Mouse (Mus musculus): ENCODE results near the gene Usb1.

Usb1 gene

GRCm38 (mm10) chr8:95336363-95336762 is 4.3 kb downstream of the Usb1 start:
- no peak for DNase-seq

- DNase-seq: no peak
Observed at GRCm38 (mm10) chr8:95341721-95342120, 9.6 kb downstream of the Usb1 start.

- DNase-seq: no peak
Observed at GRCm38 (mm10) chr8:95344668-95345067, 12.6 kb downstream of the Usb1 start.

GRCm38 (mm10) chr8:95346643-95347545 is 14.8 kb downstream of the Usb1 start:
- DNase-seq: peak; percentile 34

- DNase-seq: no peak
Observed at GRCm38 (mm10) chr8:95348356-95348755, 16.3 kb downstream of the Usb1 start.

DNA sequence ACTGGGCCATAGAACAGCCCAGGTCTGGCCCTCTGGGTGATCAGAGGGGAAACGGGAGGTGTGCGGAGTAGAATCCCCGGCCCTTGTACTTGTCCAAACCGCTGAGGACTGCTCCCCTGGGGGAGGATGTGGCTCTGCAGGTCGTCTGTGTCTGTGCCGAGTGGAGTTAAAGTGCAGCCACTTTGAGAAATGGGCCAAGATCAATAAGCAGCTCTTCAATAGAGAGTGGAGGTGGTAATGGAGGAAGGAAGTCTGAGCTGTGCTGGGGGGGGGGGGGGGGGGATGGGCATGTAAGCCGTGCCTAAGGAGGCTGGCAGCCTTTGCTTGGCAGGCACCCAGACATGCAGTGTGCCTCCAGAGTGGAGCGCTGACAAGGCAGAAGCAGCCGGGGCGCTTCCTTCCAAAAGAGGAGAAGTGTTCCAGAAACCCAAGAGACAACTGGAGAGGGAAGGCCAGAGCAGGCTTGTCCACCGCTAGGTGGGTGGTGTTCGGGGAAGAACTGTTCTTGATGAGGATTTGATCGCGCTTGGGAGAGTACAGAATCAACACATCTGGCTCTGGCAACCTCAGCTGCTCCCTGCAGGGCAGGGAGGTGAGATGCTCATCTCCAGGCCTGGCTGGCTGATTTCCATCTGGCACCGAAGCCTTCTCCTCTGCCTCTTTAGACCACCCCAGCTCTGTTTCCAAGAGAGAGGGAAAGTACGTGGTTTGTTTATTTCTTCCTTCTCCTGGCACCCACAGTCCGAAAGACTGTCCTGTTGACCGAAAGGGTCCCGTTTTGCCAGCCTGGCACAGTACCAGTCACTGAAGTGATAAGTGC is 16.9 kb downstream of the Usb1 start:
- peak; percentile 28 for DNase-seq

DNA sequence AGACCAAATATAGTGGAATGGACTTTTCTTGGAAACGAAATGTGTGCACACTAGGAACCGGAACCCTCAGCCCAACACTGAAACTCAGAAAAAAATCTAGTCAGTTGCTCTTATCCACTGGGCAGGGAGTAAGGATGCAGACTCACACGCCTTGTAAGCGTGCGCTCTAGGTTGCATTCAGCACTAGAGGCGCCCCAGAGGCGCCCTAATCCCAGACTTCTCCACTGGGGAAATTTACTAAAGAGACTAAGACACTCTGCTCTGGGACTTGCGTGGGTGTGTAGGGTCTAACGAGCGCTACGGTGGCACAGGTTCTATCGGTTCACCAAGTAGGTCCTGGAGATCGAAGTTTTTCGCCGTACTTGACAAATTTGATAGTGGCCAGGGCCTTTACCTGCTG is 19.4 kb downstream of the Usb1 start:
- DNase-seq: no peak

DNA sequence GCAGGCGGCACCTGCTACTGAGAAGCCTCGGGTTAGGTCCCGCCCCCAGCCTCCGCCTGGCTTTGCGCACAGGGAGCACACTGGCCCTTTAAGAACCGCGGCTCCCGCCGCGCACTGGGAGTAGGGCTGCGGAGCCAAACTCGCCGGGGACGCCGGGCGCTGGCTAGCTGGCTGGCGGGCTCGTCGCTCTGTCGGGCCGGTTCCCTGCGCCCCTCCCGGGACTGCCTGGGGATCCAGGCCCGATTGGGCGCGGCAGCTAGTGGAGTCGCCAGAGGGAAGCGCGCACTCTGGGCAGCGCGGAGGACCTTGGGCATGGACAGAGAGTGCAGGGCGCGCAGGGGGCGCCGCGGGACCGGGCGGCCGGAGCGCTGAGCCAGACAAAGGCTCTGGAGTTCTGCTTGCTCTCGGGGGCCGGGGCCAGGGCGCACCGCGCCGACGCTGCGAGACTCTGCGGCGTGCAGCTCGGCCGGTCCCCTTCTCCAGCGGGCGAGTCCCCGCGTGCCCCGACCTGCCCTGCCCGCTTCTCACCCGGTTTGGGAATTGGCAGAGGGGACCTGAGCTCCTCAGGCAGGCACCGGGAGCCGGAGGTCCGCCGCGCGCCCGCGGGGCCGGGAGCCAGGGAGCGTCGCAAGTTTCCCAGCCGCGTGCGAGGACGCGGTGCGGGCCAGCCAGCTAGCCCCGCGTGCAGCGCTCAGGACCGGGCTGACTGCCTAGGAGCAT is 20.2 kb downstream of the Usb1 start, which contains the start of gene Mmp15:
TSS of gene Mmp15 (plus strand) at position 118 of the 720 bp plus-strand sequence.
- peak; percentile 21 for DNase-seq

DNA sequence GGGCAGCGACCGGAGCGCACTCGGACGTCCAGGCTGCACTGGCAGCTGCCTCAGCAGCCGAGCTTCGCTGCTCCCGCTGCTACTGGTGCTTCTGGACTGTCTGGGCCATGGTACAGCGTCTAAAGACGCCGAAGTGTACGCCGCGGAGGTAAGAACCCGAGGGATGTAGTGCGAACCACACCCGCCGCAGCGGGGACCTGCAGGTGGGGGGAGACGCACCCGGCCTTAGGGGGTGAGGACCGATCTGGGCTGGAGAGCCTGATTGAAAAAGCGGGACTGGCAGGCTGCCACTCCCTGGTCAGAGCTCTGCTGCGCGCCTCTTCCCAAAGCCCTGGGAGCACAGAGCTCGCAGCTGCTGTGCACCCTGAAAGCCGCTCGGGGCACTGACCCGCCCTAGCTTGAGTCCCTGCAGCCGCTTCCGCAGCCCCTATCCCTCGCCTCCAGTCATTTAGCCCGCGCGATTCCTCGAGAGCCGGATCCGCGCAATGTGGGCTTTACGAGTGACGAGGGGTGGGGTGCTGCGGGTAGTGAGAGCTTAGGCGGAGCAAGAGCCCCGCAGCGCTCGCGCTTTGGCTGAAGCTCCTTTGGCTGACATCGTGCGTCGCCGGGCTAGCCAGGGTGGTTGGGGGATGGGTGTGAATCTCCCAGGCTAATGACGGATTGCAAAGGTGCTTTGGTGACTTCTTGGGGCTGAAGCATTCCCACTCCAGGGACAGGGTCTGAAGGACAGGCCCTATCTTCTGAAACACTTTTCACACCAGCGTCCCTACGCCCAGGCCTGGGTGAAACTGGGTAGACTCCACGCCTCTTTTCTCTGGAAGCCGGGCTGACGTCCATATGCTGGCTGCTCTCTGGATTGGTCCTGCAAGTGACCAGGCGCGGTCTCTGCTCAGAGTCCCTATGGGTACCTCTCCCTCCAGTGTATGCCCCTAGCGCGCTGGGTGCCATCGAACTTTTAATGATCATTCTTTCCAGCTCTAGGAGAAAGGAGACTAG is 21.1 kb downstream of the Usb1 start:
- peak; percentile 14 for DNase-seq

DNA sequence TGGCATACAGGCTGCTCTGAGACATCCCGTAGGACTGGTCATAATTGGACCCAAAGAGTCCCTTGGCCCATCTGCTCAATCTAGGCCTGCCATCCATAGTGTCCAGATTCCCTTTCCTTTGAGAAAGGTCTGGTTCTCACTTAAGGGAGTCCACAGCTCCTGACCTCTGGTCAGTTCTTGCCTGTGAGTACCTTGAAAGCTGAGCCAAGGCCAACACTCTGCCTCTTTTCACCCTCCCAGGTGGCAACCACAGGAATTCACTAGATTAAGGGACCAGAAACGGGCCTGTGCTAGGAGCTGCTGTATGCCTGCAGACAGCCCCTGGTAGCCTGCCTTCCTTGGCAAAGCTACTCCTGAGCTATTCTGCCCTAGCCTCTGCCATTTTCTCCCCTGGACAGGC is 22.5 kb downstream of the Usb1 start:
- DNase-seq: no peak

DNA sequence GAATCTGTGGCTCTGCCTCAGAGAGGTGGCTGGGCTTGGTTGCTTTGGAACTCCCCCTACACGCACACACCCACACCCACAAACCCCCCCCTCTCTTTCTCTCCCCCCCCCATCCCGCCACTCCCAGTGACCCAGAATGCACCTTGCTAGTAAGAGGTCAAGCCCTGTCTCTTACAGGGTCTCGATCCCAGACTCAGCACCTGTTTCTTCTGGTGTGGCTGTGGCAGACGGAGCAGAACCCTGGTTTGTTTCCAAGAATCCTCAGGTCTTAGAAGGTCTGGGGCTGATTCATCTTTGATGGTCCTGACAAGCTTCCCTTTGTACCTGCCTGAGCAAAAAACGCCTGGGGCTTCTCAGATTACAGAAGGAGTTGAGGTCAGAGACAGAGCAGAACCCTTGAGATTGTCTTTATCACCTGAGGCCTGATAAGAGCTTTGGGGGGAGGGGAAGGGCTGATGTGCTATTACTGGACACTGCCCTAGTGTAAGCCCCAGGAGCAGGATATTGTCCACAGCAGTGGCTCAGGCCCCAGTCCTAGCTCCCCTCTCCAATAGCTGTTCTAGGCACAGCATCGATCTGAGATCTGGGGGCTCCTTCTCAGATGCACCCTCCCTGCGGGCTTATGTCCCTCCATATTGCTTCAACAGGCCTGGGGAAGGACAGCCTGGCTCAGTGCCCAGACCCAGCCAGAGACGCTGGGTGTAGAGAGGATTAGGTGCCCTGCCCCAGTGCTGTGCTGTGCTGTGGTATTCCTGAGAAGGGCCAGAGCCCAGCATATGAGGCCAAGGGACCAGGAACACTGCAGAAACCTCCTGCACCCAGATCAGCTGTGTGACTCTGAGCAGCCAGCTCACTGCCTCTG is 26.7 kb downstream of the Usb1 start:
- DNase-seq: no peak

- DNase-seq: no peak
Observed at GRCm38 (mm10) chr8:95360181-95361015, 28.3 kb downstream of the Usb1 start.

DNA sequence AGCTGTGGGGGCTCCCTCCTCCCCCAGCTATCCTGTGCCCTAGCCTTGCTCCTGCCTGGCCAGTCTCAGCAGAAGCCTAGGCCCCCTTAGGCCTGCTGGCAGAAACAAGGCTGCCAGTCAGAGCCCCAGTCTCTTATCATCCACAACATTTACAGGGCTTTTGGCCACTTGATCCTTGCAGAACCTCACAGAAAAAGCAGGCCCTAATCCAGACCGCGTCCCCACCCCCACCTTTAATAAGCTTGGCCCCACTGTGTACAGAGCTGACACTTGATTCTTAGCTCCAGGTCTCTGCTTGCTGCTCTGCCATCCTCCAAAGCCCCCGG is 28.9 kb downstream of the Usb1 start:
- DNase-seq: no peak

GRCm38 (mm10) chr8:95362272-95362671 is 30.2 kb downstream of the Usb1 start:
- DNase-seq: no peak

DNA sequence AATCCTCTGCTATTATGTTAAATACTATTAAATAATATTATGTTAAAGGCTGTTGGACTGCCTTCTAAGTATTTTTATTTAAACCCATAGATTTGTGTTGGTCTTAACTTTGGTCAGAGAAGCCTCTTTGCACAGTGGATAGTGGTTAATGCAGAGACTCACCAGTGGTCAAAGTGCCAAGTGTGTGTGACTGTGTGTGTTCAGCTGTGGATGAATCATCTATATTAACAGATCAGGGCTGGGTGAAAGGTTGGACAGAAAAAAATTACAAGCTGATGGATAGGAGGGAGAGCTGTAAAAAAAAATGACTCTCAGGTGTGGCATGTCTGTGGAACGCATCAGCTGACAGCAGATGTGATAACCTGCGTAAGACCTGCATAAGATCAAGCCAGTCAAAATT is 31.8 kb downstream of the Usb1 start:
- DNase-seq: no peak

- no peak for DNase-seq
Observed at GRCm38 (mm10) chr8:95369581-95370326, 37.7 kb downstream of the Usb1 start.

DNA sequence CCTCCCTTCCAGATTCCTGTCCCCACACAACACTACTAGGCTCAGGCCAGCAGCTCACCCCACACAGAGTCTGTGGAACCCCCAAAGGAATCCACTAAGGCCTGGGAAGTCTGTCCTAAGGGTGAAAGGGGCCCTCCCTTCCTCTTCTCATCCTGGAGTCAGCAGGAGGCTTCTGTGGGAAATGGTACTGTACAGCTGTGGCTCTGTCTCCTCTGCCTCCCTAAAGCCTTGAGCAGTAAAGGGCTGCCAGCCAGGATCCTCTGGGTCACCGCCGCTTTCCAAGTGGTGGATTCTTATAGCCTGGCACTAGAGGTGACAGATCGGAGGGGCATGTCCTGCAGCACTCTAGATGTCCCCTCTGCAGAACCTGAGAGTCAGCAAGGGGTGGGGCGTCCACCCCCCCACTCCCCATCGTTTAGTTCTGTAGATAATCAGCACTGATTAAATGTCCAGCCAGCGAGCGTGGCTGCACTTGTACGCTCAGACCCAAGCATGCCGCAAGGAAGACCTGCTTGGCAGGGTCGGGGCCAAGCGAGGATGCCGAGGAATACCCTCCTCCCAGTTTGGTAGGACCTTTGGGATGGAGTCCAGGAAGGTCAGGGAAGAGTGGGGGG is 41.4 kb downstream of the Usb1 start:
- no peak for DNase-seq

GRCm38 (mm10) chr8:95374429-95374828 is 42.3 kb downstream of the Usb1 start:
- DNase-seq: no peak

DNA sequence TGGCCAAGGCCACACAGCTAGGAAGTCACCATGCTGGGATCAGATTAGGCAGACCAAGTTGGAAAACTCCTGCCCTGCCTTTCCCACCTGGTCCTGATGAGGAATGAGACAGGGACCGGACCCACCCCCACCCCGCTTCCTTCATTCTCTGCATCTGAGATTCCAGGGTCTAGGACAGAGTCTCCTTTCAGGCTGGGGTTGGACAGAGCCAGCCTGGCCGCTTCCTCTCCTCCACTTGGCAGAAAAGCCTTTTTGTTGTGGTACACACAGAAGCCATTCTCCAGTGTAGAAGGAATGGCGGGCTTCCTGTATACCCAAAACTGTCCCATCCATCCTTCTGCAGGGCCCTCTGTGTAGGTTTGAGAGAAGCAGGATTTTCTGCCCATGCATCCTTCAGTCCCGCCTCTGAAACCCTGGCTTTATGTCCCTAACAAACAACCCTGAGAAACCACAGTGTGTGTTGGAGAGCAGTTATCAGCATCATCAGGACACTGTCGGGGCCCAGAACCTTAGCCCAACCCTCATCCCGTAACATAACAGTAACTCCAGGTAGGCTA is 43.4 kb downstream of the Usb1 start:
- no peak for DNase-seq

All from cerebellum, adult 9-10 months (tissue).